Mouse (Mus musculus) stomach, embryonic 14.5 days (tissue): Measurements from ENCODE around the gene Gm13271. TPM values are rescaled to one million over a fixed set of nuclear protein-coding genes. Genes with fewer than 3 reads are reported as not detected.
"Not testable (repeated sequence)": the region's sequence is repeated elsewhere in the genome, so short reads cannot be mapped to it uniquely, and the experiment has no call there.

Source experiments
- ATAC-seq: fragments of 200-750 bp; cut with Nextera tagmentation; 2 replicates; pipeline ENCODE4 v1.8.0; 2017; ENCODE audit warnings: low read depth, moderate TSS enrichment; ENCODE audit not compliant: insufficient number of reproducible peaks, insufficient read depth, low FRiP score
- H3K27ac ChIP-seq: fragments of 300-500 bp; sonication (generic); 2 replicates; pipeline ENCODE4 v1.5.1; 2014; ENCODE audit warnings: mild to moderate bottlenecking, low read length, moderate library complexity, mixed read lengths
- H3K27me3 ChIP-seq: fragments of 300-500 bp; sonication (generic); 2 replicates; pipeline ENCODE4 v1.6.1; 2014; ENCODE audit warnings: low read length, control low read depth, mixed read lengths; ENCODE audit not compliant: control insufficient read depth, insufficient read depth
- H3K36me3 ChIP-seq: fragments of 300-500 bp; sonication (generic); 2 replicates; pipeline ENCODE4 v1.6.1; 2014; ENCODE audit warnings: mild to moderate bottlenecking, control low read depth, low read length, moderate library complexity, mixed read lengths; ENCODE audit not compliant: control insufficient read depth, insufficient read depth
- H3K4me1 ChIP-seq: fragments of 300-500 bp; sonication (generic); 2 replicates; pipeline ENCODE4 v1.6.1; 2014; ENCODE audit warnings: low read length, control low read depth, mixed read lengths; ENCODE audit not compliant: control insufficient read depth, insufficient read depth
- H3K4me2 ChIP-seq: fragments of 300-500 bp; sonication (generic); replicated peaks from 2 replicates; pipeline ENCODE4 v1.6.1; 2014; ENCODE audit warnings: low read depth, low read length, control low read depth
- H3K4me3 ChIP-seq: fragments of 300-500 bp; sonication (generic); 2 replicates; pipeline ENCODE4 v1.5.1; 2014; ENCODE audit warnings: low read depth, low read length, control low read depth
- H3K9ac ChIP-seq: fragments of 300-500 bp; sonication (generic); replicated peaks from 2 replicates; pipeline ENCODE4 v1.6.1; 2014; ENCODE audit warnings: low read depth, mild to moderate bottlenecking, control low read depth, low read length, moderate library complexity, mixed read lengths
- H3K9me3 ChIP-seq: fragments of 300-500 bp; sonication (generic); 2 replicates; pipeline ENCODE4 v1.6.1; 2016; ENCODE audit warnings: low read depth, low read length, control low read depth; ENCODE audit not compliant: control insufficient read depth
- WGBS: fragments of 180-500 bp; shearing (Covaris S2); extraction: QIAGEN DNeasy Blood & Tissue Kit; methylation state at CpG from one replicate; pipeline ENCODE4 v1.1.7; 2014; 5-methylcytosine and 5-hydroxymethylcytosine counted together
- polyA plus RNA-seq: library from polyadenylated mRNA; unstranded; fragments of >200 nt; fragmentation: Nextera tagmentation; extraction: Ambion mirVana; gene quantifications from 2 replicates; pipeline ENCODE4 v1.2.1, GENCODE M21; 2014

The Gm13271 gene
- polyA plus RNA-seq, 1 experiment from 2014 or later = not detected

DNA sequence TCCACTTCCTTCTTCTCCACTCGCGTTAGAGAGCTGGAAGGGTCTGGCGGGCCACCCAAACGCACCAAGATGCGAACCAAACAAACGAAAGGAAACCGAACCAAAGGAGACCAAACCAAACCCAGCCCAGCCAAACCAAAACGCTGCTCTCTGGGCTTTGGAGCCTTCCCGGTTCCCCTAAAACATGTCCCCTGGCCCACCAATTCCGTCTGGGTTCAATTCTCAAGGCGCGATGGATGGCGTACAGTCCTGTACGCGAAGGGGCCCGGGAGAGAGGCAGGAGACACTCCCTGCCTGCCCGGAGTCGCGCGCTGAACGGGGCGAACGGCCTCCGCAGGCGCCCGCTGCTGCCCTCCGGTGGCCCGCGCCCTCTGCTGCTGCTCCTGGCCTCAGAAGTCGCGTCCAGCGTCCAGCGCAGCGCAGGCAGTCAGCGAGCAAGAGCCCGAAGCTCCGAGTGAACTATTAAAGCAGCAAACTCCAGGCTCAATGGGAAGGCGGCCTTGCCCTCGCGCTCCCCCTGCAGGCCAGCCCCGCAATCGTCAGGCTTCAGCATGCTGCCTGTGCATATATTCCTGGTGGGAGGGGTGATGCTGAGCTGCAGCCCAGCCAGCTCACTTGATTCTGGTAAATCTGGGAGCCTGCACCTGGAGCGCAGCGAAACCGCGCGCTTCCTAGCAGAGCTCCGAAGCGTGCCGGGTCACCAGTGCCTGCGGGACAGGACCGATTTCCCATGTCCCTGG, 39.4 kb downstream of the Gm13271 start, which contains the start of gene Gm13275:
TSS of gene Gm13275 (plus strand) at position 552 of the 740 bp plus-strand sequence.
- whole genome bisulfite sequencing = 0% methylated on average over 6 of the region's 52 CpGs
- not testable (repeated sequence) for H3K36me3 ChIP-seq, H3K27ac ChIP-seq, H3K4me1 ChIP-seq, H3K27me3 ChIP-seq, H3K9me3 ChIP-seq, ATAC-seq, H3K4me2 ChIP-seq, H3K4me3 ChIP-seq, H3K9ac ChIP-seq

DNA sequence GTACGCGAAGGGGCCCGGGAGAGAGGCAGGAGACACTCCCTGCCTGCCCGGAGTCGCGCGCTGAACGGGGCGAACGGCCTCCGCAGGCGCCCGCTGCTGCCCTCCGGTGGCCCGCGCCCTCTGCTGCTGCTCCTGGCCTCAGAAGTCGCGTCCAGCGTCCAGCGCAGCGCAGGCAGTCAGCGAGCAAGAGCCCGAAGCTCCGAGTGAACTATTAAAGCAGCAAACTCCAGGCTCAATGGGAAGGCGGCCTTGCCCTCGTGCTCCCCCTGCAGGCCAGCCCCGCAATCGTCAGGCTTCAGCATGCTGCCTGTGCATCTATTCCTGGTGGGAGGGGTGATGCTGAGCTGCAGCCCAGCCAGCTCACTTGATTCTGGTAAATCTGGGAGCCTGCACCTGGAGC, 42.4 kb downstream of the Gm13271 start, which contains the start of gene Gm13279:
TSS of gene Gm13279 (plus strand) at position 301 of the 400 bp plus-strand sequence.
- not testable (repeated sequence) for ATAC-seq, H3K4me1 ChIP-seq, H3K9me3 ChIP-seq, H3K27ac ChIP-seq, H3K36me3 ChIP-seq, H3K4me2 ChIP-seq, H3K9ac ChIP-seq, H3K27me3 ChIP-seq, H3K4me3 ChIP-seq
- no CpG with 5 or more reads among the region's 28 CpGs for WGBS

DNA sequence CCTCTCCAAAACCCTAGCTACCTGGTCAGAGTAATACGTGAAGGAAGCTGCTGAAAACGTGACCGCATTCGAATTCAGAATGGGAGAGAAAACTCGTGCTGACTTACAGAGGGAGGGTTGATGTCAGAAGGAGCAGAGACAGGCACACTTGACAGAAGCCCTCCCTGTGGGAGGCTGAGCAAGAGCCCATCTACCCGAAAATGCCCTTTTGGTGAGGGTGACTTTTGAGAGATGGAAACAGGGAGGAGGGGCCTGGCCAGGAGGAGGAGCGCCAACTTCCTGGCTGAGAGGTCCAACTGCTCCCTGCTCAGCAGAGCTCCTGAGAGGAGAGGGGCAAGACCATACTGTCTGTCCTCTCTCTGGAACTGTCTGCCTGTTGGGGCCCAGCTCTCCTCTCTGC, 44.7 kb downstream of the Gm13271 start, which contains the start of gene Gm13285:
TSS of gene Gm13285 (plus strand) at position 301 of the 400 bp plus-strand sequence.
- H3K36me3 ChIP-seq, H3K9ac ChIP-seq, H3K4me3 ChIP-seq, ATAC-seq, H3K9me3 ChIP-seq, H3K4me1 ChIP-seq, H3K4me2 ChIP-seq, H3K27me3 ChIP-seq, H3K27ac ChIP-seq: not testable (repeated sequence)
- WGBS = 25% methylated on average over 1 of the region's 7 CpGs

DNA sequence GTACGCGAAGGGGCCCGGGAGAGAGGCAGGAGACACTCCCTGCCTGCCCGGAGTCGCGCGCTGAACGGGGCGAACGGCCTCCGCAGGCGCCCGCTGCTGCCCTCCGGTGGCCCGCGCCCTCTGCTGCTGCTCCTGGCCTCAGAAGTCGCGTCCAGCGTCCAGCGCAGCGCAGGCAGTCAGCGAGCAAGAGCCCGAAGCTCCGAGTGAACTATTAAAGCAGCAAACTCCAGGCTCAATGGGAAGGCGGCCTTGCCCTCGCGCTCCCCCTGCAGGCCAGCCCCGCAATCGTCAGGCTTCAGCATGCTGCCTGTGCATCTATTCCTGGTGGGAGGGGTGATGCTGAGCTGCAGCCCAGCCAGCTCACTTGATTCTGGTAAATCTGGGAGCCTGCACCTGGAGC, 48.3 kb downstream of the Gm13271 start, which contains the start of gene Gm13287:
TSS of gene Gm13287 (plus strand) at position 301 of the 400 bp plus-strand sequence.
- H3K9ac ChIP-seq, H3K9me3 ChIP-seq, H3K36me3 ChIP-seq, H3K4me3 ChIP-seq, H3K27ac ChIP-seq, H3K4me2 ChIP-seq, H3K27me3 ChIP-seq, ATAC-seq, H3K4me1 ChIP-seq: not testable (repeated sequence)
- no CpG with 5 or more reads among the region's 29 CpGs for WGBS

Other genes with a start within 250 kb of the Gm13271 start
- not detected in 2 replicates for gene Ifnb1, start 232.1 kb upstream of the Gm13271 start, polyA plus RNA-seq
- not detected in 2 replicates for gene Ifna15, start 196.6 kb upstream of the Gm13271 start, polyA plus RNA-seq
- gene Ifna14, start 183.1 kb upstream of the Gm13271 start, polyA plus RNA-seq = not detected in 2 replicates
- gene Ifna9, start 162.5 kb upstream of the Gm13271 start, polyA plus RNA-seq = not detected in 2 replicates
- not detected in 2 replicates for gene Ifna12, start 151.5 kb upstream of the Gm13271 start, polyA plus RNA-seq
- gene C87499, start 120.5 kb upstream of the Gm13271 start, polyA plus RNA-seq = not detected in 2 replicates
- not detected in 2 replicates for gene Ifna13, start 110.4 kb upstream of the Gm13271 start, polyA plus RNA-seq
- gene Ifna16, start 77.9 kb upstream of the Gm13271 start, polyA plus RNA-seq = not detected in 2 replicates
- not detected in 2 replicates for gene Ifna2, start 71.0 kb upstream of the Gm13271 start, polyA plus RNA-seq
- gene Ifnab, start 63.5 kb upstream of the Gm13271 start, polyA plus RNA-seq = not detected in 2 replicates
- gene Gm26566, start 33.1 kb upstream of the Gm13271 start, polyA plus RNA-seq = 0.64 and 1.7 TPM in 2 replicates
- 121 and 128 TPM in 2 replicates for gene Klhl9, start 32.4 kb upstream of the Gm13271 start, polyA plus RNA-seq
- 0.24 TPM in 1 of 2 replicates, not detected in the other for gene Gm13283, start 5.3 kb downstream of the Gm13271 start, polyA plus RNA-seq
- 0.26 and 0.43 TPM in 2 replicates for gene Gm13290, start 19.0 kb downstream of the Gm13271 start, polyA plus RNA-seq
- not detected in 2 replicates for gene Gm13289, start 22.1 kb downstream of the Gm13271 start, polyA plus RNA-seq
- not detected in 2 replicates for gene Gm13272, start 25.0 kb downstream of the Gm13271 start, polyA plus RNA-seq
- not detected in 2 replicates for gene Ifnz, start 27.3 kb downstream of the Gm13271 start, polyA plus RNA-seq
- gene Gm13276, start 30.8 kb downstream of the Gm13271 start, polyA plus RNA-seq = not detected in 2 replicates
- not detected in 2 replicates for gene Gm13277, start 33.8 kb downstream of the Gm13271 start, polyA plus RNA-seq
- not detected in 2 replicates for gene Gm13278, start 36.7 kb downstream of the Gm13271 start, polyA plus RNA-seq
- not detected in 2 replicates for gene Gm13275, start 39.6 kb downstream of the Gm13271 start, polyA plus RNA-seq
- gene Gm13279, start 42.5 kb downstream of the Gm13271 start, polyA plus RNA-seq = not detected in 2 replicates
- 1.00 and 1.5 TPM in 2 replicates for gene Gm13285, start 44.8 kb downstream of the Gm13271 start, polyA plus RNA-seq
- gene Gm13287, start 48.4 kb downstream of the Gm13271 start, polyA plus RNA-seq = not detected in 2 replicates
- not detected in 2 replicates for gene Gm13288, start 50.7 kb downstream of the Gm13271 start, polyA plus RNA-seq
- not detected in 2 replicates for gene Ifna7, start 61.4 kb downstream of the Gm13271 start, polyA plus RNA-seq
- gene Ifna11, start 65.1 kb downstream of the Gm13271 start, polyA plus RNA-seq = not detected in 2 replicates
- not detected in 2 replicates for gene Ifna6, start 72.5 kb downstream of the Gm13271 start, polyA plus RNA-seq
- not detected in 2 replicates for gene Ifna5, start 80.7 kb downstream of the Gm13271 start, polyA plus RNA-seq
- gene Ifna4, start 87.0 kb downstream of the Gm13271 start, polyA plus RNA-seq = not detected in 2 replicates
- not detected in 2 replicates for gene Ifna1, start 95.2 kb downstream of the Gm13271 start, polyA plus RNA-seq
- not detected in 2 replicates for gene Ifne, start 125.3 kb downstream of the Gm13271 start, polyA plus RNA-seq